Mouse (Mus musculus) MEL (cell line): ENCODE results near the gene Gemin5.

ENCODE experiments used
- CTCF ChIP-seq, 3 experiments: IDR thresholded peaks in 2 of 3; conservative IDR thresholded peaks in 1 of 3; 2 replicates each; pipeline ENCODE4 v1.5.1; 2011 to 2012; ENCODE audit warnings: low read length in 3 of 3, low read depth in 2 of 3, mild to moderate bottlenecking in 2 of 3, improper control_type of control experiment in 1 of 3, inconsistent platforms in 1 of 3, mixed read lengths in 1 of 3, moderate library complexity in 1 of 3; ENCODE audit not compliant: control insufficient read depth in 1 of 3, insufficient read depth in 1 of 3, poor library complexity in 1 of 3, severe bottlenecking in 1 of 3
- EP300 ChIP-seq, 2 experiments: IDR thresholded peaks; 2 replicates each; pipeline ENCODE4 v1.6.1; 2011; ENCODE audit warnings: improper control_type of control experiment in 2 of 2, low read length in 2 of 2, low read depth in 1 of 2, mild to moderate bottlenecking in 1 of 2
- MAZ ChIP-seq: IDR thresholded peaks from 2 replicates; pipeline ENCODE4 v1.6.1; 2012; ENCODE audit warnings: low read depth, mild to moderate bottlenecking, inconsistent platforms, low read length, improper control_type of control experiment

DNA sequence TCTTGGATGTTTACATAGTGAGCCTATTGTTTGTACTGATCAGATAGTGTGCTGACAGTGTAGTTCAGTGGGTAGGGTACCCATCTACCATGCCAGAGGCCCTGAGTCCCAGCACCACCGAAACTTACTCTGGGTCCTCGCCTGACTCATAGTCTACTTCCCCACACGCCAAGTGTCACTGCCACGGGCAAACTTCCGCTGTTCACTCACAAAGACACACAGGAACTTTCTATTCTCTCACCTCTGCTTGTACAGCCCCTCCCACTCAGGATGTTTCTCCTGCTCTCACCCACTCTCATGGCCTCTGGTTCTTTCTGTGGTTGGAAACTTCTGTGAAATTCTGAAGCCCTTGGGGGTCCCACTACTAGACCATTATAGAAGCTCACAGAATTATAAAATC lies 72.2 kb downstream of the Gemin5 start:
- TF ChIP-seq CTCF (IDR thresholded peaks at IDR 0.05 in 2 of 3, conservative IDR thresholded peaks at IDR 0.05 in 1 of 3; ENCODE audit: control insufficient read depth in 1 of 3, insufficient read depth in 1 of 3, low read depth in 2 of 3, low read length in 3 of 3, poor library complexity in 1 of 3, severe bottlenecking in 1 of 3) = no peak
- no peak for TF ChIP-seq MAZ
- TF ChIP-seq EP300 (IDR thresholded peaks at IDR 0.05; ENCODE audit: low read depth in 1 of 2, low read length in 2 of 2) = no peak
